Mouse (Mus musculus): ENCODE measurements around the gene Kcnk15.

GRCm38 (mm10) chr2:163825861-163826260 lies 27.6 kb upstream of the Kcnk15 start:
- TF ChIP-seq MYOG (IDR thresholded peaks at IDR 0.05; ENCODE audit: control insufficient read depth, extremely low read depth, insufficient read length) (no peak), CTCF (IDR thresholded peaks at IDR 0.05; ENCODE audit: control insufficient read depth, insufficient read depth, insufficient read length) (no peak), MAX (IDR thresholded peaks at IDR 0.05) (no peak), MYOD1 (IDR thresholded peaks at IDR 0.05; ENCODE audit: control insufficient read depth, insufficient read length, low read depth) (no peak), FOSL1 (IDR thresholded peaks at IDR 0.05; ENCODE audit: insufficient read depth, low read length, poor library complexity, severe bottlenecking) (no peak), USF1 (IDR thresholded peaks at IDR 0.05; ENCODE audit: low read depth) (no peak), CEBPB (IDR thresholded peaks at IDR 0.05; ENCODE audit: low read depth) (no peak)
